Mouse (Mus musculus): ENCODE measurements around the gene Lars2. TPM values are rescaled to one million over a fixed set of nuclear protein-coding genes. Genes with fewer than 3 reads are reported as not detected.
A peak's percentile ranks its signal among the peaks of the same experiment; 100 is the strongest.

Gene Lars2
- total RNA-seq (2012; rRNA removed) (10,095 and 12,669 TPM in 2 replicates), polyA plus RNA-seq (2012; ENCODE audit: insufficient read depth in 1 of 2, insufficient read length in 2 of 2, low read depth in 1 of 2, low replicate concordance in 2 of 2, missing spikeins in 1 of 2) (100 to 1,000 TPM; 634 to 684 TPM)

DNA sequence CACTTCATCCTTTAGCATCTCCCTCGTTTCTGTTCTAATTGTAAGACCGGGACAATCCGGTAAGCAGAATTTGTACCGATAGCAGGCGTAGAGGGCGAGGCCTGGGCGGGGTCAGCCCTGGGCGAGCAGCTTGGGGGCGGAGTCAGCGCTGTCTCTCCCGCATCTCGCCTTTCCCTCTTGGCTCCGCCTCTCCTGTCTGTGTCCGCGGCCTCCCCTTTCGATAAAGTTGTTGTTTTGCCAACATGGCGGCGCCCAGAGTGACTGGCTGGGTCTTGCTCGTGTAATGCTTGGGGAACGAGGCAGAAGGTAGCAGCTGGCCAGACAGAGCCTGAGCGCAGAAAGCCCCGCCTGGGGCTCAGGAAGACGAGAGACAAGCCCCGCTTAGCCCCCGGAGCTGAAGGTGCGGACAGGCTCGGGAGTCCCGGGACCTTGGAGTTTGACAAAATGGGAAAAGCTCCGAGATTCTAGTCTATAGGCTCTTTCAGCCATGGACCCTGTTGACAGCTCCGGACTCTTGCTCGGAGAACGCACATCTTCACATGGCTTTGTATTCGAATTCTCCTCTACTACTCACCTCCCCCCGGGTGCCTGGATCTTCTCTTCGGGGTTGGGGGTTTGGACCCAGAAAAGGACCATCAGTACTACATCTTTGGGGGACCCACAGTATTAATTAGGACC lies at the start of gene Lars2:
Lars2 (plus strand) TSS at position 220 of the 678 bp plus-strand sequence.
- Histone ChIP-seq H3K36me3 (ENCODE audit: control insufficient read depth in 1 of 2, insufficient read depth in 2 of 2, low read length in 2 of 2) (peaks cover 0 to 10% of the 10 kb centered on the region in 2 experiments; a peak in 2 of 4 replicates), H3K9ac (ENCODE audit: control insufficient read depth, low read depth, low read length, poor library complexity, severe bottlenecking) (peak within 1 kb of the TSS; percentile 100), H3K4me1 (ENCODE audit: control insufficient read depth in 1 of 2, insufficient read depth in 2 of 2, low read length in 2 of 2) (peaks cover 0 to 8% of the 10 kb centered on the region in 2 experiments; a peak in 2 of 4 replicates), H3K27ac (ENCODE audit: control insufficient read depth, low read depth, low read length) (peak within 1 kb of the TSS; percentile 91), H3K27me3 (ENCODE audit: control insufficient read depth in 1 of 2, insufficient read depth in 2 of 2, low read length in 2 of 2) (peaks cover 0 to 16% of the 10 kb centered on the region in 2 experiments; a peak in 2 of 4 replicates), H3K79me2 (ENCODE audit: control insufficient read depth, insufficient read depth, low read length, poor library complexity) (peaks cover 11% of the 10 kb centered on the region), H3K4me3 (ENCODE audit: control insufficient read depth in 1 of 2, insufficient read depth in 1 of 2, low read depth in 2 of 2, low read length in 2 of 2) (peak within 1 kb of the TSS; percentile 89 to 99), H3K9me3 (replicated peaks; ENCODE audit: insufficient read depth, low read length) (no peaks in the 10 kb centered on the region)
- peak; percentile 96 for DNase-seq (ENCODE audit: low read depth, low spot score)
- TF ChIP-seq GABPA (IDR thresholded peaks at IDR 0.05; ENCODE audit: low read depth, low read length): no peak; the same call in 1 of the 2 replicates
- TF ChIP-seq ELF1 (IDR thresholded peaks at IDR 0.05; ENCODE audit: low read depth, low read length): peak; percentile 69
- TF ChIP-seq SMC3 (IDR thresholded peaks at IDR 0.05; ENCODE audit: low read depth, low read length): peak; percentile 23; the same call in 1 of the 2 replicates
- no peak for TF ChIP-seq MAFK (IDR thresholded peaks at IDR 0.05; ENCODE audit: borderline replicate concordance, low read depth, low read length)
- peak; percentile 99 for TF ChIP-seq SIN3A (IDR thresholded peaks at IDR 0.05; ENCODE audit: low read length)
- peak; percentile 52; the same call in 1 of the 2 replicates for TF ChIP-seq KAT2A (conservative IDR thresholded peaks at IDR 0.05; ENCODE audit: low read depth, low read length)
- TF ChIP-seq E2F4 (IDR thresholded peaks at IDR 0.05; ENCODE audit: borderline replicate concordance, low read depth, low read length): no peak
- no peak for TF ChIP-seq ZKSCAN1 (IDR thresholded peaks at IDR 0.05; ENCODE audit: low read depth, low read length)
- TF ChIP-seq EP300 (IDR thresholded peaks at IDR 0.05; ENCODE audit: low read depth in 1 of 2, low read length in 2 of 2): peak in 1 of 2 experiments; percentile 49; a peak in 1 of 4 replicates
- TF ChIP-seq MAZ (IDR thresholded peaks at IDR 0.05; ENCODE audit: low read depth, low read length): peak; percentile 80; the same call in 1 of the 2 replicates
- TF ChIP-seq UBTF (IDR thresholded peaks at IDR 0.05; ENCODE audit: borderline replicate concordance, insufficient read depth, low read depth, low read length): no peak
- peak; percentile 99 for TF ChIP-seq MXI1 (IDR thresholded peaks at IDR 0.05; ENCODE audit: low read depth, low read length)
- no peak for TF ChIP-seq RCOR1 (IDR thresholded peaks at IDR 0.05; ENCODE audit: low read depth, low read length)
- TF ChIP-seq ZC3H11A (IDR thresholded peaks at IDR 0.05; ENCODE audit: low read depth, low read length): no peak
- TF ChIP-seq ZMIZ1 (IDR thresholded peaks at IDR 0.05; ENCODE audit: low read depth, low read length): no peak
- TF ChIP-seq NRF1 (IDR thresholded peaks at IDR 0.05; ENCODE audit: insufficient read depth, low read depth, low read length, poor library complexity, severe bottlenecking): peak; percentile 40; the same call in 1 of the 2 replicates
- TF ChIP-seq GATA1 (IDR thresholded peaks at IDR 0.05; ENCODE audit: low read depth, low read length): no peak
- peak; percentile 77; the same call in 1 of the 2 replicates for TF ChIP-seq CHD1 (IDR thresholded peaks at IDR 0.05; ENCODE audit: low read depth, low read length)
- no peak for TF ChIP-seq TAL1 (IDR thresholded peaks at IDR 0.05; ENCODE audit: low read length)
- TF ChIP-seq TBP (IDR thresholded peaks at IDR 0.05; ENCODE audit: low read depth, low read length): peak; percentile 76; the same call in 1 of the 2 replicates
- no peak for TF ChIP-seq CTCF (IDR thresholded peaks at IDR 0.05 in 2 of 3, conservative IDR thresholded peaks at IDR 0.05 in 1 of 3; ENCODE audit: control insufficient read depth in 1 of 3, insufficient read depth in 1 of 3, low read depth in 2 of 3, low read length in 3 of 3, poor library complexity in 1 of 3, severe bottlenecking in 1 of 3)
- no peak for TF ChIP-seq JUND (IDR thresholded peaks at IDR 0.05; ENCODE audit: low read depth, low read length)
- no peak for TF ChIP-seq CHD2 (IDR thresholded peaks at IDR 0.05; ENCODE audit: low read length)
- peak; percentile 82 for TF ChIP-seq NELFE (IDR thresholded peaks at IDR 0.05; ENCODE audit: low read depth, low read length)
- no peak for TF ChIP-seq MYB (IDR thresholded peaks at IDR 0.05; ENCODE audit: low read depth, low read length)
- peak; percentile 29; the same call in 1 of the 2 replicates for TF ChIP-seq POLR2AphosphoS2 (IDR thresholded peaks at IDR 0.05; ENCODE audit: low read length)
- TF ChIP-seq HCFC1 (IDR thresholded peaks at IDR 0.05; ENCODE audit: low read depth, low read length): peak; percentile 94
- no peak for TF ChIP-seq MEF2A (IDR thresholded peaks at IDR 0.05; ENCODE audit: extremely low read depth, insufficient replicate concordance, low read depth, low read length, poor library complexity, severe bottlenecking)
- TF ChIP-seq ZNF384 (IDR thresholded peaks at IDR 0.05; ENCODE audit: low read depth, low read length): peak; percentile 57; the same call in 1 of the 2 replicates
- TF ChIP-seq POLR2A (IDR thresholded peaks at IDR 0.05; ENCODE audit: control insufficient read depth in 1 of 2, insufficient read depth in 1 of 2, low read depth in 1 of 2, low read length in 2 of 2, poor library complexity in 1 of 2): peak; percentile 74 to 77
- no peak for TF ChIP-seq RAD21 (IDR thresholded peaks at IDR 0.05; ENCODE audit: low read depth, low read length)
- TF ChIP-seq POLR2AphosphoS5 (IDR thresholded peaks at IDR 0.05; ENCODE audit: borderline replicate concordance, low read depth, low read length): no peak
- TF ChIP-seq MAX (IDR thresholded peaks at IDR 0.05; ENCODE audit: low read length): peak; percentile 82
- no peak for TF ChIP-seq BHLHE40 (IDR thresholded peaks at IDR 0.05; ENCODE audit: borderline replicate concordance, low read depth, low read length)
- TF ChIP-seq TCF12 (IDR thresholded peaks at IDR 0.05; ENCODE audit: low read depth, low read length): peak; percentile 70
